Mouse (Mus musculus): ENCODE results near the gene Gna13. TPM values are rescaled to one million over a fixed set of nuclear protein-coding genes. Genes with fewer than 3 reads are reported as not detected.

Gene Gna13
- total and polyA plus RNA-seq, 3 experiments, result 32.2 to 57.6 (median 39.3) TPM

GRCm38 (mm10) chr11:109326270-109326669 lies 36.4 kb upstream of the Gna13 start:
- no peak overlapping the region for H3K9ac ChIP-seq (ENCODE audit: insufficient read depth, low read depth)
- no peaks in the 10 kb centered on the region for H3K79me2 ChIP-seq (replicated peaks; ENCODE audit: control insufficient read depth, extremely low read depth, insufficient read depth, poor library complexity, severe bottlenecking)
- H3K36me3 ChIP-seq (replicated peaks in 1 of 2; ENCODE audit: control insufficient read depth in 1 of 2, insufficient read depth in 1 of 2, low read length in 1 of 2), result no peaks in the 10 kb centered on the region
- no peak for DNase-seq (ENCODE audit: extremely low read depth)
- no peaks in the 10 kb centered on the region for H3K9me3 ChIP-seq (replicated peaks; ENCODE audit: low read length)
- H3K4me1 ChIP-seq (ENCODE audit: control insufficient read depth in 1 of 2, insufficient read depth in 2 of 2), result peaks cover 8 to 34% of the 10 kb centered on the region in 2 experiments
- no peak overlapping the region for H3K4me2 ChIP-seq (ENCODE audit: insufficient read depth, low read depth, poor library complexity, severe bottlenecking)
- dilution Hi-C loops (cut with MboI; ENCODE audit: extremely low pct_ligation_motif_present, extremely low pct_unique_long_range_greater_than_20kb, low sequenced_read_pairs), result no loop called here
- H3K4me3 ChIP-seq (replicated peaks in 1 of 3; ENCODE audit: low read depth in 2 of 3, low read length in 2 of 3, poor library complexity in 1 of 3), result no peak overlapping the region
- TF ChIP-seq ZMIZ1 (IDR thresholded peaks at IDR 0.05; ENCODE audit: low read depth, low read length) (no peak), SIN3A (IDR thresholded peaks at IDR 0.05; ENCODE audit: low read length) (no peak), NRF1 (IDR thresholded peaks at IDR 0.05; ENCODE audit: low read depth, low read length) (no peak), RAD21 (IDR thresholded peaks at IDR 0.05; ENCODE audit: low read depth, low read length) (no peak), JUN (IDR thresholded peaks at IDR 0.05; ENCODE audit: insufficient read depth, low read depth, low read length) (no peak), USF1 (IDR thresholded peaks at IDR 0.05; ENCODE audit: low read depth, low read length) (no peak), MAZ (IDR thresholded peaks at IDR 0.05; ENCODE audit: low read depth, low read length) (no peak), ZKSCAN1 (IDR thresholded peaks at IDR 0.05; ENCODE audit: borderline replicate concordance, low read depth, low read length) (no peak), HCFC1 (IDR thresholded peaks at IDR 0.05; ENCODE audit: low read depth, low read length) (no peak), ZC3H11A (IDR thresholded peaks at IDR 0.05; ENCODE audit: low read depth, low read length) (no peak), RCOR1 (conservative IDR thresholded peaks at IDR 0.05; ENCODE audit: low read depth, low read length) (no peak), JUND (conservative IDR thresholded peaks at IDR 0.05; ENCODE audit: low read depth, low read length) (no peak), TCF12 (IDR thresholded peaks at IDR 0.05; ENCODE audit: low read depth, low read length) (no peak)
- no peak overlapping the region for H3K27ac ChIP-seq (ENCODE audit: insufficient read depth, low read depth)
- in situ Hi-C loops (cut with MboI; ENCODE audit: low pct_ligation_motif_present, low pct_unique_long_range_greater_than_20kb, low sequenced_read_pairs), result loop anchor here (10.0 kb wide), 1 partner anchor 259 kb away; no protein-coding TSS in a partner anchor
- peaks cover 2% of the 10 kb centered on the region for H3K27me3 ChIP-seq (replicated peaks)

- no peak for TF ChIP-seq ELF1 (IDR thresholded peaks at IDR 0.05; ENCODE audit: low read depth, low read length)
- TF ChIP-seq TCF12 (IDR thresholded peaks at IDR 0.05; ENCODE audit: low read depth, low read length), result no peak
- TF ChIP-seq ZMIZ1 (IDR thresholded peaks at IDR 0.05; ENCODE audit: low read depth, low read length), result no peak
- TF ChIP-seq RCOR1 (conservative IDR thresholded peaks at IDR 0.05; ENCODE audit: low read depth, low read length), result no peak
- TF ChIP-seq EP300 (IDR thresholded peaks at IDR 0.05; ENCODE audit: low read length), result no peak
- TF ChIP-seq GABPA (IDR thresholded peaks at IDR 0.05; ENCODE audit: insufficient replicate concordance, low read depth, low read length), result no peak
- TF ChIP-seq CTCF (conservative IDR thresholded peaks at IDR 0.05 in 1 of 2, IDR thresholded peaks at IDR 0.05 in 1 of 2; ENCODE audit: low read depth in 2 of 2, low read length in 2 of 2), result no peak
- no peak for TF ChIP-seq MAFK (IDR thresholded peaks at IDR 0.05; ENCODE audit: insufficient replicate concordance, low read length)
- TF ChIP-seq MAZ (IDR thresholded peaks at IDR 0.05; ENCODE audit: low read depth, low read length), result no peak
- Histone ChIP-seq H3K27ac (ENCODE audit: insufficient read depth, low read depth) (no peak overlapping the region), H3K36me3 (replicated peaks in 1 of 2; ENCODE audit: control insufficient read depth in 1 of 2, insufficient read depth in 1 of 2, low read length in 1 of 2) (no peaks in the 10 kb centered on the region), H3K4me1 (ENCODE audit: control insufficient read depth in 1 of 2, insufficient read depth in 2 of 2) (peaks cover 10 to 41% of the 10 kb centered on the region in 2 experiments), H3K79me2 (replicated peaks; ENCODE audit: control insufficient read depth, extremely low read depth, insufficient read depth, poor library complexity, severe bottlenecking) (no peaks in the 10 kb centered on the region), H3K9me3 (replicated peaks; ENCODE audit: low read length) (no peaks in the 10 kb centered on the region), H3K4me3 (replicated peaks in 1 of 3; ENCODE audit: low read depth in 2 of 3, low read length in 2 of 3, poor library complexity in 1 of 3) (no peak overlapping the region), H3K4me2 (ENCODE audit: insufficient read depth, low read depth, poor library complexity, severe bottlenecking) (no peak overlapping the region), H3K27me3 (replicated peaks) (peaks cover 2% of the 10 kb centered on the region), H3K9ac (ENCODE audit: insufficient read depth, low read depth) (no peak overlapping the region)
- dilution Hi-C loops (cut with MboI; ENCODE audit: extremely low pct_ligation_motif_present, extremely low pct_unique_long_range_greater_than_20kb, low sequenced_read_pairs), result no loop called here
- in situ Hi-C loops (cut with MboI; ENCODE audit: low pct_ligation_motif_present, low pct_unique_long_range_greater_than_20kb, low sequenced_read_pairs), result loop anchor here (10.0 kb wide), 1 partner anchor 257 kb away; no protein-coding TSS in a partner anchor
- DNase-seq (ENCODE audit: extremely low read depth), result no peak
These were observed 35.2 kb upstream of the Gna13 start for GRCm38 (mm10) chr11:109327381-109327780.

Data from CH12.LX (cell line).